Mouse (Mus musculus): ENCODE results near the gene Swsap1. TPM values are rescaled to one million over a fixed set of nuclear protein-coding genes. Genes with fewer than 3 reads are reported as not detected.

Swsap1 gene
- total RNA-seq, 2 experiments from 2014 or later: 1.2 to 4.1 TPM

- ATAC-seq (replicated peaks; ENCODE audit: low FRiP score, low TSS enrichment, poor library complexity, severe bottlenecking): no peak
These were observed 21.5 kb upstream of the Swsap1 start for GRCm38 (mm10) chr9:21934021-21934420.

- ATAC-seq (replicated peaks; ENCODE audit: low FRiP score, low TSS enrichment, poor library complexity, severe bottlenecking): no peak
These were observed 20.0 kb upstream of the Swsap1 start for GRCm38 (mm10) chr9:21935466-21936131.

GRCm38 (mm10) chr9:21936692-21937570 is 18.6 kb upstream of the Swsap1 start, which contains the start of gene Plppr2:
Gene Plppr2 (plus strand): TSS chr9:21937033.
- ATAC-seq (replicated peaks; ENCODE audit: low FRiP score, low TSS enrichment, poor library complexity, severe bottlenecking): peak; percentile 98

GRCm38 (mm10) chr9:21937711-21938175 is 17.8 kb upstream of the Swsap1 start:
- ATAC-seq (replicated peaks; ENCODE audit: low FRiP score, low TSS enrichment, poor library complexity, severe bottlenecking): no peak

GRCm38 (mm10) chr9:21938234-21938855 is 17.2 kb upstream of the Swsap1 start:
- no peak for ATAC-seq (replicated peaks; ENCODE audit: low FRiP score, low TSS enrichment, poor library complexity, severe bottlenecking)

GRCm38 (mm10) chr9:21943046-21943445 is 12.5 kb upstream of the Swsap1 start:
- ATAC-seq (replicated peaks; ENCODE audit: low FRiP score, low TSS enrichment, poor library complexity, severe bottlenecking): no peak

GRCm38 (mm10) chr9:21943638-21944037 is 11.9 kb upstream of the Swsap1 start:
- ATAC-seq (replicated peaks; ENCODE audit: low FRiP score, low TSS enrichment, poor library complexity, severe bottlenecking): no peak

- ATAC-seq (replicated peaks; ENCODE audit: low FRiP score, low TSS enrichment, poor library complexity, severe bottlenecking): no peak
These were observed 11.3 kb upstream of the Swsap1 start for GRCm38 (mm10) chr9:21944267-21944666.

GRCm38 (mm10) chr9:21947540-21948130 is 7.9 kb upstream of the Swsap1 start:
- peak; percentile 64 for ATAC-seq (replicated peaks; ENCODE audit: low FRiP score, low TSS enrichment, poor library complexity, severe bottlenecking)

- ATAC-seq (replicated peaks; ENCODE audit: low FRiP score, low TSS enrichment, poor library complexity, severe bottlenecking): no peak
These were observed 7.4 kb upstream of the Swsap1 start for GRCm38 (mm10) chr9:21948146-21948545.

GRCm38 (mm10) chr9:21948790-21949189 is 6.8 kb upstream of the Swsap1 start:
- no peak for ATAC-seq (replicated peaks; ENCODE audit: low FRiP score, low TSS enrichment, poor library complexity, severe bottlenecking)

GRCm38 (mm10) chr9:21950322-21950721 is 5.2 kb upstream of the Swsap1 start:
- ATAC-seq (replicated peaks; ENCODE audit: low FRiP score, low TSS enrichment, poor library complexity, severe bottlenecking): peak; percentile 29; the same call in 1 of the 2 replicates

GRCm38 (mm10) chr9:21951977-21952376 is 3.6 kb upstream of the Swsap1 start:
- no peak for ATAC-seq (replicated peaks; ENCODE audit: low FRiP score, low TSS enrichment, poor library complexity, severe bottlenecking)

GRCm38 (mm10) chr9:21953600-21953999 is 2.0 kb upstream of the Swsap1 start:
- ATAC-seq (replicated peaks; ENCODE audit: low FRiP score, low TSS enrichment, poor library complexity, severe bottlenecking): no peak

GRCm38 (mm10) chr9:21954635-21955034 is 920 bp upstream of the Swsap1 start:
- no peak for ATAC-seq (replicated peaks; ENCODE audit: low FRiP score, low TSS enrichment, poor library complexity, severe bottlenecking)

GRCm38 (mm10) chr9:21955225-21955569 is 358 bp upstream of the Swsap1 start:
- peak; percentile 56 for ATAC-seq (replicated peaks; ENCODE audit: low FRiP score, low TSS enrichment, poor library complexity, severe bottlenecking)

GRCm38 (mm10) chr9:21958372-21958771 is 2.8 kb downstream of the Swsap1 start:
- no peak for ATAC-seq (replicated peaks; ENCODE audit: low FRiP score, low TSS enrichment, poor library complexity, severe bottlenecking)

- ATAC-seq (replicated peaks; ENCODE audit: low FRiP score, low TSS enrichment, poor library complexity, severe bottlenecking): no peak
These were observed 3.7 kb downstream of the Swsap1 start for GRCm38 (mm10) chr9:21959244-21959643.

- no peak for ATAC-seq (replicated peaks; ENCODE audit: low FRiP score, low TSS enrichment, poor library complexity, severe bottlenecking)
These were observed 4.6 kb downstream of the Swsap1 start for GRCm38 (mm10) chr9:21960135-21960534.
